Mouse (Mus musculus) midbrain, embryonic 10.5 days (tissue): Measurements from ENCODE around the gene Vasp. TPM values are rescaled to one million over a fixed set of nuclear protein-coding genes. Genes with fewer than 3 reads are reported as not detected.

Experiments
- DNase-seq: peaks from one replicate; pipeline ENCODE4 v3.0.0-alpha.2; 2017; ENCODE audit warnings: low spot score
- H3K27ac ChIP-seq: fragments of 300-500 bp; sonication (generic); replicated peaks from 2 replicates; pipeline ENCODE4 v1.5.1; 2016; ENCODE audit warnings: mild to moderate bottlenecking
- H3K27me3 ChIP-seq: fragments of 300-500 bp; sonication (generic); 2 replicates; pipeline ENCODE4 v1.6.1; 2016; ENCODE audit warnings: low read depth, mild to moderate bottlenecking; ENCODE audit not compliant: poor library complexity, severe bottlenecking
- H3K36me3 ChIP-seq: fragments of 300-500 bp; sonication (generic); 2 replicates; pipeline ENCODE4 v1.6.1; 2016; ENCODE audit warnings: mild to moderate bottlenecking, moderate library complexity
- H3K4me1 ChIP-seq: fragments of 300-500 bp; sonication (generic); 2 replicates; pipeline ENCODE4 v1.6.1; 2016
- H3K4me3 ChIP-seq: fragments of 300-500 bp; sonication (generic); 2 replicates; pipeline ENCODE4 v1.5.1; 2016; ENCODE audit warnings: mild to moderate bottlenecking, moderate library complexity
- H3K9me3 ChIP-seq: fragments of 300-500 bp; sonication (generic); replicated peaks from 2 replicates; pipeline ENCODE4 v1.6.1; 2016; ENCODE audit warnings: mild to moderate bottlenecking
- WGBS: fragments of 180-500 bp; shearing (Covaris S2); methylation state at CpG from one replicate; pipeline ENCODE4 v1.1.7; 2016; 5-methylcytosine and 5-hydroxymethylcytosine counted together
- polyA plus RNA-seq: library from polyadenylated mRNA; unstranded; fragments of >200 nt; fragmentation: Nextera tagmentation; extraction: Ambion mirVana; gene quantifications from 2 replicates; pipeline ENCODE4 v1.2.1, GENCODE M21; 2016

The Vasp gene
- polyA plus RNA-seq, 1 experiment from 2014 or later: 52.7 TPM

DNA sequence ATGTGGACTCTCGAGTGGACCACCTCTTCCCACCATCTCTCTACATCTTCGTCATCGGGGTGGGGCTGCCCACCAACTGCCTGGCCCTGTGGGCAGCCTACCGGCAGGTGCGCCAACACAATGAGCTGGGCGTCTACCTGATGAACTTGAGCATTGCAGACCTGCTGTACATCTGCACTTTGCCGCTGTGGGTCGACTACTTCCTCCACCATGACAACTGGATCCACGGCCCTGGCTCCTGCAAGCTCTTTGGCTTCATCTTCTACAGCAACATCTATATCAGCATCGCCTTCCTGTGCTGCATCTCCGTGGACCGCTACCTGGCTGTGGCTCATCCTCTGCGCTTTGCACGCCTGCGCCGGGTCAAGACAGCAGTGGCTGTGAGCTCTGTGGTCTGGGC, 49.4 kb downstream of the Vasp start:
- no peaks in the 10 kb centered on the region for H3K27me3 ChIP-seq
- DNase-seq: no peak
- H3K4me1 ChIP-seq: peaks cover 15% of the 10 kb centered on the region
- 93% methylated on average over 16 of the region's 16 CpGs for WGBS
- no peaks in the 10 kb centered on the region for H3K9me3 ChIP-seq
- H3K36me3 ChIP-seq: peaks cover 32% of the 10 kb centered on the region
- no peak overlapping the region for H3K27ac ChIP-seq
- H3K4me3 ChIP-seq: no peak overlapping the region

DNA sequence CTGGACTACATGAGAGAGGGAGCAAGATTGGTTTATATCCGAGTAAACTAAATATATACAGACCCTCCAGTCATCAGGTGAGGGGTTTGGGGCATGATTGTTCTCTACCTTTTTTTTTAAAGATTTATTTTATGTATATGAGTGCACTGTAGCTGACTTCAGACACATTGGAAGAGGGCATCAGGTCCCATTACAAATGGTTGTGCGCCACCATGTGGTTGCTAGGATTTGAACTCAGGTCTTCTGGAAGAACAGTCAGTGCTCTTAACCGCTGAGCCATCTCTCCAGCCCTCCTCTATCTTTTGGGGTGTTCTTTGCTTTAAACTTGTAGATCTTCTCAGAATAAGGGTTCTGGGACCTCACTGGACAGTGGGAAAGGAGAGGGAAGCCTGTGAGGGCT, 51.6 kb downstream of the Vasp start:
- no peaks in the 10 kb centered on the region for H3K27me3 ChIP-seq
- no peak overlapping the region for H3K4me3 ChIP-seq
- peaks cover 22% of the 10 kb centered on the region for H3K36me3 ChIP-seq
- H3K27ac ChIP-seq: no peak overlapping the region
- peaks cover 12% of the 10 kb centered on the region for H3K4me1 ChIP-seq
- DNase-seq: no peak
- WGBS: 67% methylated on average over 3 of the region's 3 CpGs
- no peaks in the 10 kb centered on the region for H3K9me3 ChIP-seq

DNA sequence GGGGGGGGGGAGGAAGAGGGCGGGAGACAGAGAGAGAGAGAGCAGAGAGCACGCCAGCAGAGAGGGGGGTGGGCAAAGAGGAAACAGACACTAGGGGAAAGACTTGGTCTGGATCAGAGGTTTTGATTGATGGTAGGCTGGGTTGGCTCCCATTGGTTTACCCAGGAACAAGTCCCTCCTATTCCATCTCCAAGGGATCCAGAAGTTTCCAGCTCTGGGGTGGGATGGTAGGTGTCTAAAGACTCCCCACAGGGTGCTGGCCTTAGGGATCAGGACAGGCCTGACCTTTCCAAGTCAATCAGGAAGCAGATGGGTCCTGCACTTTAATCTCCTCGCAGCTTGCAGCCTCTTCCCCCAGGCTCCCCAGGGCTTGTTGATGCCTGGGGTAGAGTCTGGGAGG, 53.7 kb downstream of the Vasp start:
- Histone ChIP-seq H3K27me3 (peaks cover 10% of the 10 kb centered on the region), H3K4me1 (peaks cover 21% of the 10 kb centered on the region), H3K4me3 (no peak overlapping the region), H3K9me3 (no peaks in the 10 kb centered on the region), H3K27ac (no peak overlapping the region), H3K36me3 (peaks cover 13% of the 10 kb centered on the region)
- DNase-seq: no peak
- WGBS: 26% methylated on average over 1 of the region's 3 CpGs

DNA sequence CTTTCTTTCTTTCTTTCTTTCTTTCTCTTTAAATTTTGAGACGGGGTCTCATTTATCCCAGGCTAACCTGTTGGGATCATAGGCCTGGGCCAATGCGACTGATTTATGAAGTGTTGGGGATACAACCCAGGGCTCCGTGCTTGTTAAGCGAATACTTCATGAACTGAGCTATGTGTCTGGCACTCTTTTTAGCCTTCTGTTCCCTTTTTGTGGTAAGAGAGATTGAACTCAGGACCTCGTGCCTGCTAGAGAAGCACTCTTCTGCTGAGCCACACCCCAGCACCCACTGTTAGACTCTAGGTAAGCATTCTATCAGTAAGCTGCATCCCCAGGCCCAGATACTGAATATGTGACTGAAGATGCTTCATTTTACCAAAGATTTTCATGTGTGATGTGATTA, 54.1 kb downstream of the Vasp start:
- Histone ChIP-seq H3K9me3 (no peaks in the 10 kb centered on the region), H3K4me1 (peaks cover 25% of the 10 kb centered on the region), H3K27ac (no peak overlapping the region), H3K4me3 (no peak overlapping the region), H3K27me3 (peaks cover 14% of the 10 kb centered on the region), H3K36me3 (peaks cover 8% of the 10 kb centered on the region)
- no peak for DNase-seq
- 79% methylated on average over 5 of the region's 5 CpGs for WGBS

DNA sequence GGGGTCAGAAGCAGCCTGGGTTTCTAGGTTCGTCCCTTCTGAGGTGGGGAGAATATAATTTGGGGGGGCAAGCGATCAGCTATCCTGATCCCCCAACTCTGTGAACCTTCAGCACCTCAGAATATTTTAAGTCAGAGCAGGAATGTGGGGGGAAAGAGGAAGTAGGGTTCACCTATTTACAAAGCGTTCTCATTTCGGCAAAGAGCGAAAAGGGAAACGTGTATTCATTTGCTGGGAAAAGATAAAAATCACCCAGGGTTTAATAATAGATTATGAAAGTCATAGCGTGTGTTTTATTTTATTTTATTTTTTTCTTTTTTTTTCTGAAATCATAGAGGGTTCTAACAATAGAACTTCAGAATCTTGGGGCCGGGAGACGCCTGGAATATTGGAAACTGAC, 56.7 kb downstream of the Vasp start:
- no peaks in the 10 kb centered on the region for H3K36me3 ChIP-seq
- H3K27me3 ChIP-seq: peaks cover 21% of the 10 kb centered on the region
- DNase-seq: no peak
- peaks cover 37% of the 10 kb centered on the region for H3K4me1 ChIP-seq
- no peak overlapping the region for H3K27ac ChIP-seq
- no peak overlapping the region for H3K4me3 ChIP-seq
- H3K9me3 ChIP-seq: 0 out of 2 replicates have a peak, but pooled peaks cover 2% of the 10 kb centered on the region
- WGBS: 74% methylated on average over 9 of the region's 9 CpGs

DNA sequence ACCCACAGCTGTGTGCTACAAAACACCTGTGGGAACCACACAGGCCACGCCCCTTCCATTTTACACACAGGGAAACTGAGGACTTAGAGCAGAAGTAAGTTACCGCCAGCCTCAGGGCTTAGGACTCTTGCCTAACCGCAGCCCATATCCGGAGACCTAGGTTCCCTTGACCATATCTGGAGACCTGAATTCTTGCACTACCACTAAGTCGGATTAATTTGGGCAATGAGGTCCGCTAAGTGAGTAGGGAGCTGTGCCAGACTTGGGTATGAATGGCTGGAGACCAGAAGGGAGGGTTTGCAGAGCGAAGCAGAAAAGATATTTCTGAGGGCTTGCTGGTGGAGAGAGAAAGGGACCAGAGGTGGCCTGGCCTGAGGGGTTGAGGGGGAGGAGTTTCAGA, 57.2 kb downstream of the Vasp start:
- Histone ChIP-seq H3K27me3 (peaks cover 21% of the 10 kb centered on the region), H3K9me3 (0 out of 2 replicates have a peak, but pooled peaks cover 5% of the 10 kb centered on the region), H3K4me3 (no peak overlapping the region), H3K27ac (no peak overlapping the region), H3K4me1 (peaks cover 37% of the 10 kb centered on the region), H3K36me3 (no peaks in the 10 kb centered on the region)
- 75% methylated on average over 7 of the region's 7 CpGs for WGBS
- no peak for DNase-seq

DNA sequence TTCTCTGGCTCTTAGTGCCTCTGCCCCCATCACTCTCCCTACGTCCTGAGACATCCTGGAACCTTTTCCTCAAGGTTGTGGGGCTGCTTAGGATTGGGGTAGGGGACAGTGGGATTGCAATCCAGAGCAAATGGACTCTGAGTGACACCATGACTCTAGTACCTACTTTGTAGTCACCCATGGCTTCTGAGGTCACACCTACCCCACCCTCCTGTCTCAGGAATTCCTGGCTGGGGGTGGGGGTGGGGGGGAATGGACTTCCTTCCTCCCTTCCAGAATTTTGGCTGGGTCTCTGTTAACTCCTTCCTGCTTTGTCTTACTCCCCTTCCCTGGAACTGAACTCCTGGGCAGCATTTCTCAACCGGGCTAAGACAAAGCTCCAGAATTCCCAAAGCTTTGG, 58.2 kb downstream of the Vasp start:
- H3K4me1 ChIP-seq: peaks cover 37% of the 10 kb centered on the region
- peaks cover 21% of the 10 kb centered on the region for H3K27me3 ChIP-seq
- H3K9me3 ChIP-seq: 0 out of 2 replicates have a peak, but pooled peaks cover 5% of the 10 kb centered on the region
- no peak for DNase-seq
- no peaks in the 10 kb centered on the region for H3K36me3 ChIP-seq
- H3K4me3 ChIP-seq: peak overlapping the region; percentile 58; the same call in 1 of the 2 replicates
- H3K27ac ChIP-seq: no peak overlapping the region
- WGBS: 74% methylated on average over 2 of the region's 2 CpGs

DNA sequence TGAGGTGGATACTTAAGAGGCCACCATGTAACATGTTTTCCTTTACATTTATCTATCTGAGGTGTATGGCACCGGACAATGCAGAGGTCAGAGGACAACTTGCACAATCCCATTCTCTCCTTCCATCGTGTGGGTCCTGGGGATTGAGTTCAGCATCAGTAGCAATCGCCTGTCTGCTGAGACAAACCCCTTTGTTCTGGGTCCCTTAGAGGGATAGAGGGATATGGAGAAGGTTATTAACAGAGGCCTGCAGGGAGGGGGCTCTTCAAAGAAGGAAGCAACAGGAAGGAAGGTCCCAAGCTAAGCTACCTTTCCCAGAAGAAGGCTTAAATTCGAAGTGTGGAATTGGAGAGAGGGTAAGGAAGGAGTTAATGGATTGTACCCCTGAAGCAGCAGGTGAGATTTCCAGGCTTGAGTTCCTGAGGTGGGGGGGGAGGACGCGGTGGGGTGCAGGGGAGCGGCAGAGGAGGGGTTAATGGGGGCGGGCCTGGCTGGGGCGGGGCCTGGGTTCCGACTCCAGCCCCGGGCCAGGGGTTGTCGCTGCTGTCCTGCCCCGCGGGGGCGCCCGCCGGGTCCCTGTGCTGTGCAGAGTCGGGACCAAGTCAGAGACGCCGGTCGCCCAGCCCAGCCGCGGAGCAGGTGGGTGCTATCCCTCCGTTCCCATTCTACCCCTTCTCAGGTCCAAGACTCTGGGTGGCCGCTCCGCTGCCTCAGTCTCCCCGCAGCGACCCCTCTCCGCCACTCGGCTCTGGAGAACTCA, 59.4 kb downstream of the Vasp start, which contains the start of gene Gpr4:
Gene Gpr4, plus strand, starts transcription at position 543 of the 760 bp plus-strand sequence.
- 2% methylated on average over 29 of the region's 30 CpGs for WGBS
- Histone ChIP-seq H3K4me1 (peaks cover 29% of the 10 kb centered on the region), H3K36me3 (no peaks in the 10 kb centered on the region), H3K27ac (peak within 1 kb of the TSS; percentile 50), H3K9me3 (0 out of 2 replicates have a peak, but pooled peaks cover 5% of the 10 kb centered on the region), H3K27me3 (peaks cover 21% of the 10 kb centered on the region), H3K4me3 (peak within 1 kb of the TSS; percentile 58)
- DNase-seq: peak; percentile 64

DNA sequence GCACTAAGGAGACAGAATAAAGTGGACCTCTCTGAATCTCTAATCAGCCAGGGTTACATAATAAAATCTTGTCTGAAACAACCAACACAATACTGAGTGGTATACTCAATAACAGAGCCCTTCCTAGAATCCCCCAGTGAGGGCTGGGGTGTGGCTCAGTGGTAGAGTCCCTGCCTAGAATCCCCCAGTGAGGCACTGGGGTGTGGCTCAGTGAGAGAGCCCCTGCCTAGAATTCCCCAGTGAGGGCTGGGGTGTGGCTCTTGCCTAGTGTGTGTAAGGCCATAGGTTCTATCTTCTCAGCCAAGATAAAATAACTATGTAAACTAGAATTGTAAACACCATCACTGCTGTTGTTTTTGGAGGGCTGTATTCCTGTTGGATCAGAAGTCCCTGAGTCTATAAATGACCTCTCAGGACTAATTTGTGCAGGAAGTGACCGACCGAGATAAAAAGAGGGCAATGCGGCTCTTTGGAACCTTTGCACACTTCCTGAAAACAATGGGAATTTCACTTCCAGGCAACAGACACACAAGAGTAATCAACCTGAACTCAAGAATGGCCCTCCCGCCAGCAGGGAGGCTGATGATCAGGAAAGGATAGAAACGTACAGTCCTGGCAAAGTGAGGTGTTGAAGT, 60.5 kb downstream of the Vasp start:
- Histone ChIP-seq H3K27ac (no peak overlapping the region), H3K27me3 (peaks cover 21% of the 10 kb centered on the region), H3K4me1 (peaks cover 29% of the 10 kb centered on the region), H3K4me3 (no peak overlapping the region), H3K9me3 (0 out of 2 replicates have a peak, but pooled peaks cover 5% of the 10 kb centered on the region), H3K36me3 (peaks cover 1% of the 10 kb centered on the region)
- DNase-seq: no peak
- 50% methylated on average over 5 of the region's 5 CpGs for WGBS

DNA sequence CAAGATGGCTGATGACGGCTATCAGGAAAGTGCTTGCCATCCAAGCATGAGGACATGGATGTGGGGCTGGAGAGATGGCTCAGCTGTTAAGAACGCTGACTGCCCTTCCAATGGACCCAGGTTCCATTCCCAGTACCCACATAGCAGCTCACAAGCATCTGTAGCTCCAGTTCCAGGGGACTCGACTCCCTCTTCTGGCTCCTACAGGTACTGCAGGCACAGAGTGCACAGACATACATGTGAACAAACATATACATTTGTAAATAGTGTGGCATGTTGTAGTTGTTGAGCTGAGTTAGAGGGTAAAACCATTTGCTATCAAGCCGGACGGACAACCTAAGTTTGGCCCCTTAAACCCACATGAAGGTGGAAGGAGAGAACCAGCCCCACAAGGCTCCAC, 61.6 kb downstream of the Vasp start:
- Histone ChIP-seq H3K36me3 (peaks cover 13% of the 10 kb centered on the region), H3K9me3 (0 out of 2 replicates have a peak, but pooled peaks cover 7% of the 10 kb centered on the region), H3K27ac (no peak overlapping the region), H3K27me3 (peaks cover 21% of the 10 kb centered on the region), H3K4me1 (peaks cover 25% of the 10 kb centered on the region), H3K4me3 (no peak overlapping the region)
- 90% methylated on average over 5 of the region's 5 CpGs for WGBS
- DNase-seq: no peak

DNA sequence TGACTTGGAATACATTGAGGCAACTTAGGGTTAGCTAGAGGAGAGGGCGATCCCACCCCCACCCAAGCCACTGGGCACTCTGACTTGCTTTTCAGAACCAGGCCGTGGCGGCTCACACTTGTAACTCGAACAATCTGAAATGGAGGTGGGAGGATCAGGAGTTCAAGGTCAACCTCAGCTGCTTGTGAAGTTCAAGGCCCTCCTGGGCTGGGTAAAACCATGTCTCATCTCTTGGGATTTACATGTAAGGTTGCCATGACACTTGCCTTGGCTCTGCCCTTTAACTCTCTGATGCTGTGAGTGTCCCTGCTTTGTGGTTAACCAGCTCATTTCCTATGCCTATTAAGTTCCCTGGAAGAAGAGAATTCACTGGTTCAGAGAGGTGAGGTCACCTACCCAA, 62.1 kb downstream of the Vasp start:
- 83% methylated on average over 4 of the region's 4 CpGs for WGBS
- no peak overlapping the region for H3K27ac ChIP-seq
- DNase-seq: no peak
- peaks cover 18% of the 10 kb centered on the region for H3K36me3 ChIP-seq
- peaks cover 22% of the 10 kb centered on the region for H3K4me1 ChIP-seq
- peaks cover 21% of the 10 kb centered on the region for H3K27me3 ChIP-seq
- no peak overlapping the region for H3K4me3 ChIP-seq
- 0 out of 2 replicates have a peak, but pooled peaks cover 8% of the 10 kb centered on the region for H3K9me3 ChIP-seq

DNA sequence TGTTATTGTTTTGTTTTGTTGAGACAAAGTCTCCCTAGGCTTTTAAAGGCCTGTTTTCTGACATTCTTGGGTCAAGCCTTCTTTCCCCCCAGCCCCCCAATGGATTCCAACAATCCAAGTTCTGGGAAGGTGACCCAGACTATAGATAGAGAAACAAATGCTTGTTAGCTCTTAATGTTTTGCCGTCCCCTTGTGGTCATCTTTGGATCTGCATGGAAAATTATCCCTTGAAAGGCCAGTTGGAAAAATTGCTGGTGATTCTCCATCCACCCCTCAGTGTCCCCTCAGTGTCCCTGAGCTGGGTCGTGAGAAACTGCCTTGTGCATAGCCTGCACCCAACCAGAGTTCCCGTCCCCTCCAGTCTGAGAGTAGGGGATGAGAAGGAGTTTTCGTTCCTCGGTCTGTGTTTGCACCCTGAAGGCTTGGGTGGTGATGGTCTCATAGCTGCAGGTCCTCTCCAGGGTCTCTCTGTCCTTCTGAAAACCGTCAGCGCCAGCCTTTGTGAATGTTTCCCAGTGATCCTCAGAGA, 62.6 kb downstream of the Vasp start:
- WGBS: 59% methylated on average over 7 of the region's 7 CpGs
- no peak overlapping the region for H3K27ac ChIP-seq
- 0 out of 2 replicates have a peak, but pooled peaks cover 8% of the 10 kb centered on the region for H3K9me3 ChIP-seq
- H3K4me1 ChIP-seq: peaks cover 21% of the 10 kb centered on the region
- H3K27me3 ChIP-seq: peaks cover 21% of the 10 kb centered on the region
- no peak overlapping the region for H3K4me3 ChIP-seq
- peaks cover 23% of the 10 kb centered on the region for H3K36me3 ChIP-seq
- DNase-seq: no peak
